Mouse (Mus musculus): ENCODE measurements around the gene Sell.

Gene Sell

DNA sequence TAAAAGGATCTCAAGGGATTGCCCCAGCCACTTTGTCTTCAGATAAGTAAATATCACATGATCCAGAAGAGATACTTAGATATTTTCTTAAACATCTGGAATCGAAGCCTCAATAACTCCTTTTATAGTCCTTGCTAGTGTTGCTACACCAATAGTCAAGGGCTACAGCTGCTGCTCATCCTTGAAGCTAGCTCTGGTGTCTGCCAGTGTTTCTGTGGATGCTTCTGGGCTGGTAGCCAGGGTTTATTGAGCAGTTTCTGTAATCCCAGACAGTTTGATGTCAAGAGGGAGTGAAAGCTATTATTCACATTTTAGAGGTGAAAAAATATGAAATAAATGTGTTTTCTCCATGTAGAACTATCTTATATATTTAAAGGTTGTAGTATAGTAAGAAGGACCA lies 70.8 kb downstream of the Sell start:
- no peak for DNase-seq (ENCODE audit: low spot score in 2 of 2)
